Mouse (Mus musculus) ES-E14 (cell line): ENCODE data around the gene Hmx1. TPM values are rescaled to one million over a fixed set of nuclear protein-coding genes. Genes with fewer than 3 reads are reported as not detected.

Experiments
- DNase-seq: peaks from one replicate; pipeline ENCODE4 v3.0.0-alpha.2; 2013; ENCODE audit warnings: low read depth, low spot score
- H3K27ac ChIP-seq: 2 replicates; pipeline ENCODE4 v1.5.1; 2012; ENCODE audit warnings: low read depth, mild to moderate bottlenecking, low read length, moderate library complexity, mixed read lengths; ENCODE audit not compliant: poor library complexity, insufficient read depth, severe bottlenecking
- H3K36me3 ChIP-seq: 2 replicates; pipeline ENCODE4 v1.6.1; 2012; ENCODE audit warnings: mild to moderate bottlenecking, low read length, moderate library complexity, mixed read lengths; ENCODE audit not compliant: control insufficient read depth, poor library complexity, insufficient read depth, severe bottlenecking
- H3K4me1 ChIP-seq, 2 experiments: fragments of 150-350 bp in 1 of 2; sonication (generic) in 1 of 2; 2 replicates each; pipeline ENCODE4 v1.6.1; 2012; ENCODE audit warnings: low read length in 2 of 2, mild to moderate bottlenecking in 1 of 2, mixed read lengths in 1 of 2; ENCODE audit not compliant: control insufficient read depth in 2 of 2, insufficient read depth in 2 of 2, poor library complexity in 1 of 2
- H3K4me3 ChIP-seq, 2 experiments: fragments of 150-350 bp in 1 of 2; sonication (generic) in 1 of 2; 2 replicates each; pipeline ENCODE4 v1.5.1; 2012; ENCODE audit warnings: low read length in 2 of 2, low read depth in 1 of 2, mild to moderate bottlenecking in 1 of 2, mixed read lengths in 1 of 2; ENCODE audit not compliant: insufficient read depth in 1 of 2, poor library complexity in 1 of 2, severe bottlenecking in 1 of 2
- H3K9ac ChIP-seq: 2 replicates; pipeline ENCODE4 v1.6.1; 2012; ENCODE audit warnings: low read depth, mild to moderate bottlenecking, low read length, mixed read lengths; ENCODE audit not compliant: poor library complexity, insufficient read depth, severe bottlenecking
- H3K9me3 ChIP-seq: fragments of 150-350 bp; sonication (generic); 2 replicates; pipeline ENCODE4 v1.6.1; 2012; ENCODE audit warnings: low read depth, mild to moderate bottlenecking, low read length; ENCODE audit not compliant: control insufficient read depth, insufficient read depth
- CHD2 ChIP-seq: IDR thresholded peaks from 2 replicates; pipeline ENCODE4 v1.6.1; 2014; ENCODE audit warnings: mild to moderate bottlenecking, low read depth, low read length, inconsistent platforms
- HCFC1 ChIP-seq: IDR thresholded peaks from 2 replicates; pipeline ENCODE4 v1.6.1; 2012; ENCODE audit warnings: low read length, inconsistent platforms, borderline replicate concordance; ENCODE audit not compliant: insufficient read depth
- MAFK ChIP-seq: IDR thresholded peaks from 2 replicates; pipeline ENCODE4 v1.6.1; 2014; ENCODE audit warnings: mild to moderate bottlenecking, low read depth, low read length, inconsistent platforms; ENCODE audit not compliant: insufficient read depth
- ZC3H11A ChIP-seq: IDR thresholded peaks from 2 replicates; pipeline ENCODE4 v1.6.1; 2012; ENCODE audit warnings: low read depth, mild to moderate bottlenecking, inconsistent platforms, low read length, borderline replicate concordance
- ZNF384 ChIP-seq: IDR thresholded peaks from 2 replicates; pipeline ENCODE4 v1.6.1; 2012; ENCODE audit warnings: low read depth, low read length, inconsistent platforms
- in situ Hi-C, 2 experiments: fragments of 600-800 bp; cut with MboI; formaldehyde crosslinking; loops; one replicate each; pipeline ENCODE4 v1.15.1; 2025; ENCODE audit warnings: low sequenced_read_pairs in 2 of 2, inconsistent platforms in 1 of 2; ENCODE audit not compliant: unreplicated experiment in 2 of 2
- total RNA-seq: library from RNA; depleted of rRNA; stranded (reverse); fragments of 300-350 nt; gene quantifications from 2 replicates; pipeline ENCODE4 v1.2.3, GENCODE M21; 2012

Hmx1 gene
- total RNA-seq, 1 experiment, result 0.76 TPM

DNA sequence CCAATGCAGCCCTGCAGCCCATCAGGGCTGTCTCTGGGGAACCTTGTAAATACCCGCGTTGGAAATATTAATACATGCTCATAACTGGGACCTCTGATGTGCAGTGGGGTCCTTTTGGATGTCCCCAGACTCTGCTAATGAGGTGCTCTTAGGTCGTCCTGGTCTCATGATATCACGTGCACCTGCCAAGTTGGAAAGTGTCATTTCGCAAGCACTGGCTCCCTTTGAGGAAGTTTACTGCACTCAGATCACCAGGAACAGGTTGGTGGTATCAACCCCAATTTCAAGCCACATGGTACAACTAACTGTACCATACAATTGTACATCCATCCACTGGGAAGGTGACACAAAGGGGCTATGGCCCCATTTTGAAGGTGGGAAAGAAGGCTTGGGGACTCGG, 39.5 kb downstream of the Hmx1 start:
- no peaks in the 10 kb centered on the region for H3K36me3 ChIP-seq
- no peak overlapping the region for H3K4me3 ChIP-seq
- TF ChIP-seq HCFC1 (no peak), ZC3H11A (no peak), MAFK (no peak), CHD2 (no peak), ZNF384 (no peak)
- no peak overlapping the region for H3K9ac ChIP-seq
- no peaks in the 10 kb centered on the region for H3K9me3 ChIP-seq
- in situ Hi-C loops, result no loop called here
- H3K27ac ChIP-seq, result no peak overlapping the region
- DNase-seq, result no peak
- no peaks in the 10 kb centered on the region for H3K4me1 ChIP-seq

DNA sequence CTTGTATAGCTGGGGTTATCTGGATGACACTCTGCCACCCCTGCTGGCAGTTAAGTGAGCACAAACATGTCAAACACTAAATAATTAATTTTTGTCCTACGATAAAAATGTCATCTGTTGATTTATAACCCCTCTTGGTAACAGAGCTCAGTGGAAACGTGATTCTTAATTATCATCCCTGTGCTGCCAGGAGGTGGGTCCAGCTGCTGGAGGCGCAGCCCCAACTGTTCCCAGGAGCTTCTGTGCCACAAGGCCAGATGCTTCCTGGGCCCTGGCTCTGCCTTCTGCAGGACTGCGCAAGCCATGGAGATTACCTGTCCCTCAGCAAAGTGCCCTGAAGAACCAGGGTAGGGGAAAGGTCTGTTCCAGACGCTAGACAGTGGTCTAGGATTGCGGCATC, 43.2 kb downstream of the Hmx1 start:
- H3K9ac ChIP-seq, result no peak overlapping the region
- no peaks in the 10 kb centered on the region for H3K4me1 ChIP-seq
- no peak for DNase-seq
- H3K4me3 ChIP-seq, result no peak overlapping the region
- no peak overlapping the region for H3K27ac ChIP-seq
- H3K9me3 ChIP-seq, result no peaks in the 10 kb centered on the region
- H3K36me3 ChIP-seq, result no peaks in the 10 kb centered on the region
- in situ Hi-C loops, result no loop called here
- TF ChIP-seq ZNF384 (no peak), CHD2 (no peak), MAFK (no peak), HCFC1 (no peak), ZC3H11A (no peak)

DNA sequence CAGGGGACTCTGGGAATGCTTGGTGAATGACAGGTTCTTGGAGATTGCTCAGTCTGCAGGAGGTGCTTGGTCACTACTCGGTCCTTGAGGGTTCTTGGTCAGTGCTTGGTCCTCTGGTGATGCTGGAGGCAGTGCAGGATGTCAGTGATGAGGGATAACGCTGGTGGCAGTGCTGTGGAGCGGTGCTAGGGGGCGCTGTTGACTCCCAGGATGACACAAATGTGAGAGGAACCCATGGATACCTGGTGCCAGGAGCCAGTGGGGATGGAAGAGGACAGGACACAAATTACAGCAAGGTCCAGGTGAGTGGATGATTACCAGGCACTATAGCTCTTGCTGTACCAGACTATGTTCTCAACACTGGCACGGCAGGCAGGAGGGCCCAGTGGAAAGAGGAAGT, 45.1 kb downstream of the Hmx1 start:
- DNase-seq, result no peak
- in situ Hi-C loops, result no loop called here
- no peaks in the 10 kb centered on the region for H3K4me1 ChIP-seq
- H3K9ac ChIP-seq, result no peak overlapping the region
- no peaks in the 10 kb centered on the region for H3K36me3 ChIP-seq
- H3K9me3 ChIP-seq, result no peaks in the 10 kb centered on the region
- no peak overlapping the region for H3K4me3 ChIP-seq
- H3K27ac ChIP-seq, result no peak overlapping the region
- TF ChIP-seq CHD2 (no peak), ZNF384 (no peak), ZC3H11A (no peak), HCFC1 (no peak), MAFK (no peak)

DNA sequence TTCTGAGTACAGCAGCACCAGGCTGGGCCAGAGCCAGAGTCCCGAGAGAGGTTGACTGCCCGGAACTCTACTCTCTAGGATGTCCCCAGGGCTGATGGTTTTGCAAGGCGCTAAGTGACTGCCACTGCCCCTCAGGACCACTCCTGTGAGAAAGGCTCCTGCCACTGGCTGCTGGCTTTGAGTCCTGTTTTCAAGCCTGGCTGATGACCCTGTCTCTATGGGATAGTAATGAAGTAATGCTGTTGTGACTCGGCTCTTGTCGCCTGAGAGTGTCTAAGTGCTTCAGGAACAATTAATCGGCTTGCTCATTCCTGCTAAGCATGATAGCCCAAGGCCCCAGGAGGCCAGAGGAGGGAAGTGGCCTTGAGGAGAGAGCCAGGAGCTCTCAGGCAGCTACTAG, 45.8 kb downstream of the Hmx1 start:
- H3K36me3 ChIP-seq, result no peaks in the 10 kb centered on the region
- no peak for TF ChIP-seq MAFK
- TF ChIP-seq ZNF384, result no peak
- no peak for TF ChIP-seq CHD2
- no peak for TF ChIP-seq ZC3H11A
- no peak for TF ChIP-seq HCFC1
- no peak for DNase-seq
- in situ Hi-C loops, result no loop called here
- H3K9ac ChIP-seq, result no peak overlapping the region
- no peak overlapping the region for H3K4me3 ChIP-seq
- no peak overlapping the region for H3K27ac ChIP-seq
- H3K4me1 ChIP-seq, result no peaks in the 10 kb centered on the region
- H3K9me3 ChIP-seq, result no peaks in the 10 kb centered on the region

DNA sequence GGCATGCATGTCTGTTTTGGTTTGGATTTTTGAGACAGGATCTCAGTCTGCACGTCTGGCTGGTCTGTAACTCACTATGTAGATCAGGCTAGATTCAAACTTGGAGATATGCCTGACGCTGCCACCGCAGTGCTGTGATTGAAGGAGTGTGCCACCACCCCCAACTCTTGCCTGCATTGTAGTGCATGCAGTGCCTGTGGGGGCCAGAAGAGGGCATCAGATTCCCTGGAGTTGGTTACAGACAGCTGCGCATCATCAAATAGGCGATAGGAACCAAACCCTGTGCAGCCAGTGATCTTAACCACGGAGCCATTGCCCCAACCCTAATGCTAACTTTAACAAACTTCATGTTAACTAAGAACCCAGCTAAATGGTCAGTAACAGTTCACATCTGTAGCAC, 49.9 kb downstream of the Hmx1 start:
- DNase-seq, result peak; percentile 25
- Histone ChIP-seq H3K4me3 (no peak overlapping the region), H3K9me3 (no peaks in the 10 kb centered on the region), H3K27ac (no peak overlapping the region), H3K36me3 (no peaks in the 10 kb centered on the region), H3K4me1 (no peaks in the 10 kb centered on the region), H3K9ac (no peak overlapping the region)
- in situ Hi-C loops, result no loop called here
- TF ChIP-seq MAFK (no peak), ZNF384 (no peak), HCFC1 (no peak), CHD2 (no peak), ZC3H11A (no peak)
